Mouse (Mus musculus) heart, postnatal 0 days (tissue): ENCODE results near the gene Ccdc96. TPM values are rescaled to one million over a fixed set of nuclear protein-coding genes. Genes with fewer than 3 reads are reported as not detected.

ENCODE experiments used
- ATAC-seq: fragments of 200-750 bp; cut with Nextera tagmentation; 2 replicates; pipeline ENCODE4 v1.8.0; 2017; ENCODE audit warnings: low read depth, moderate number of reproducible peaks, moderate library complexity; ENCODE audit not compliant: insufficient read depth
- DNase-seq: peaks from one replicate; pipeline ENCODE4 v3.0.0-alpha.2; 2016; ENCODE audit warnings: low spot score
- H3K27ac ChIP-seq: fragments of 300-500 bp; sonication (generic); 2 replicates; pipeline ENCODE4 v1.5.1; 2014; ENCODE audit warnings: low read depth, mild to moderate bottlenecking
- H3K27me3 ChIP-seq: fragments of 300-500 bp; sonication (generic); 2 replicates; pipeline ENCODE4 v1.6.1; 2014; ENCODE audit warnings: low read length, mixed read lengths; ENCODE audit not compliant: control insufficient read depth, insufficient read depth
- H3K36me3 ChIP-seq: fragments of 300-500 bp; sonication (generic); replicated peaks from 2 replicates; pipeline ENCODE4 v1.6.1; 2014; ENCODE audit warnings: low read length, mixed read lengths; ENCODE audit not compliant: control insufficient read depth, insufficient read depth
- H3K4me1 ChIP-seq: fragments of 300-500 bp; sonication (generic); 2 replicates; pipeline ENCODE4 v1.6.1; 2014; ENCODE audit warnings: antibody characterized with exemption; ENCODE audit not compliant: control insufficient read depth, insufficient read depth
- H3K4me2 ChIP-seq: fragments of 300-500 bp; sonication (generic); 2 replicates; pipeline ENCODE4 v1.6.1; 2014; ENCODE audit warnings: low read depth, mild to moderate bottlenecking, low read length, moderate library complexity
- H3K4me3 ChIP-seq: fragments of 300-500 bp; sonication (generic); 2 replicates; pipeline ENCODE4 v1.5.1; 2014; ENCODE audit warnings: low read depth, low read length
- H3K9ac ChIP-seq: fragments of 300-500 bp; sonication (generic); replicated peaks from 2 replicates; pipeline ENCODE4 v1.6.1; 2014; ENCODE audit warnings: low read depth, low read length, mixed read lengths
- H3K9me3 ChIP-seq: fragments of 300-500 bp; sonication (generic); replicated peaks from 2 replicates; pipeline ENCODE4 v1.6.1; 2016; ENCODE audit warnings: low read length; ENCODE audit not compliant: control insufficient read depth
- CTCF ChIP-seq: IDR thresholded peaks from 2 replicates; pipeline ENCODE4 v1.5.1; 2016; ENCODE audit warnings: antibody characterized with exemption, control low read depth, low read depth
- EP300 ChIP-seq: IDR thresholded peaks from 2 replicates; pipeline ENCODE4 v1.6.1; 2016; ENCODE audit warnings: antibody characterized with exemption, low read depth
- WGBS: fragments of 180-500 bp; shearing (Covaris S2); extraction: QIAGEN DNeasy Blood & Tissue Kit; methylation state at CpG from one replicate; pipeline ENCODE4 v1.1.7; 2014; 5-methylcytosine and 5-hydroxymethylcytosine counted together
- polyA plus RNA-seq: library from polyadenylated mRNA; unstranded; fragments of >200 nt; fragmentation: Nextera tagmentation; extraction: Ambion mirVana; gene quantifications from 2 replicates; pipeline ENCODE4 v1.2.1, GENCODE M21; 2015
- total RNA-seq: library from RNA; depleted of rRNA; stranded (reverse); fragments of >200 nt; gene quantifications from 2 replicates; pipeline ENCODE4 v1.2.3, GENCODE M21; 2014; ENCODE audit warnings: low replicate concordance

Ccdc96 gene
- total and polyA plus RNA-seq, 2 experiments from 2014 or later: 0.19 TPM; not detected in 1

DNA sequence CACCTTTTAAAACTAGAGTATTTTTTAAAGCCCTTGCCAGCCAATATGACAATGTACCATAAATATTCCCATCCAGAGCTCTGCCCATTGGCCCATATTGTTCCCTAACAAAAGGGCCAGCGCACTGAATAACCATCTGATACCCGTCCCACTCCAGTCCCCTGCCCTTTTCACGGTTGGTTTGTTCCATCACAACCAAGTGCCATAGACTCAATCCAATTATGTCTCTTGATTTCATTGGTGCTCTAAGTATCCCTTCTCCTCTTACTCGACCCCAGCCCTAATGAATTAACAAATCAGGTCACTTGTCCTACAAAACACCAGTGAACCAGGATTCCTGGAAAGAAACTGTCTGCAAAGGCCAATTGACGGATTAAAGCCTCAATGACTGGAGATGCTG lies 21.0 kb upstream of the Ccdc96 start:
- H3K27ac ChIP-seq: no peak overlapping the region

DNA sequence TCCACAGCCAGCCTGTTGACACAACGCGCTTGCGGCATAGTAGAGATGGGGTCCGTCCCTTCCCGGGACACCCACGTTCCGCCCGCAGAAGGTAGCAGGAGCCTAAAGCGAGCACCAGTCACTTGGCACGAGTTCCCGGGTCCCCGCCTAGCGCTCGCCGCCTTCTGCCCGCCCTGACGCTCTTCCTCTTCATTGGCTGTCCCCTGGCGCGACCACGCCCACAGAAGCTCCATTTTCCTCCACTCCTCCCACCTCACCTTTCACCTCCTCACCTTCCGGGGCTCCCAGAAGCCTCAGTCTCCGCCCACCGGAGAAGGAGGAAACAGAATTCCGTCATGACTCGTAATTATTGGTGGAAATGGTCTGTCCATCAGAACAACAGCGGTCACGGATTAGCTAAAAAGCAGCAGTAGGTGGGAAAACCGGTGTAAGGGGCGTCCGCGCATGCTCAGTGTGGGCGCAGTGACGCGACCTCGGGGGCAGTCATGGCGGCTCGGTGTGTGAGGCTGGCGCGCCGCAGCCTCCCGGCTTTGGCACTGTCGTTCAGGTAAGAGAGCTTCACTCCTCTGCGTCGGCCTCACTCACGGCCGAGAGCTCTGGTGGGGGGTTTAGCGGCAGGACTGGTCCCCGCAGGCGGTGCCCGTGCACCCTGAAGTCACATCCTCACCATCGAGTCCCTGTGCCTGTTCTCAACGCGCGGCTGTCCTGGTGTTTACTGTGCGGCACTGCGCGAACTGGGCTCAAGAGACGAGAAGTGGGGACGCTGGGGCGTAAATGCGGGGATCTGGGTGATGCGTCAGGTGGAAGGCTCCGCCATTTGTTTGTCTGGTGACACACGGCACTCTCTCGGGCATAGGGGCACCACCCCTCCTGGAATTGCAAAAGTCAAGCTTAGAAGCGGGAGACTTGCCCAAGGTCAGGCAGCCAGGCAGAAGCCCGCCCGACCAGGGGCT lies 19.4 kb upstream of the Ccdc96 start, which contains the start of gene Grpel1:
TSS of gene Grpel1 (plus strand) at position 290 of the 953 bp plus-strand sequence.
- Histone ChIP-seq H3K9ac (peak within 1 kb of the TSS; percentile 80), H3K36me3 (peaks cover 9% of the 10 kb centered on the region), H3K27ac (peak within 1 kb of the TSS; percentile 80), H3K9me3 (no peaks in the 10 kb centered on the region), H3K4me3 (peak within 1 kb of the TSS; percentile 82), H3K27me3 (no peaks in the 10 kb centered on the region), H3K4me2 (peak within 1 kb of the TSS; percentile 89), H3K4me1 (peaks cover 12% of the 10 kb centered on the region; the same call in 1 of the 2 replicates)
- TF ChIP-seq EP300: no peak
- no peak for TF ChIP-seq CTCF
- ATAC-seq: peak; percentile 94
- under 1% methylated on average over 68 of the region's 68 CpGs for WGBS
- peak; percentile 100 for DNase-seq

More for the DNA sequence above, 21.0 kb upstream of the Ccdc96 start:
- no peaks in the 10 kb centered on the region for H3K9me3 ChIP-seq
- no peaks in the 10 kb centered on the region for H3K36me3 ChIP-seq
- no peak overlapping the region for H3K4me2 ChIP-seq
- H3K4me1 ChIP-seq: peaks cover 12% of the 10 kb centered on the region; the same call in 1 of the 2 replicates
- H3K9ac ChIP-seq: no peak overlapping the region
- no peak for TF ChIP-seq EP300
- no peak for TF ChIP-seq CTCF
- ATAC-seq (no peak), DNase-seq (no peak)
- WGBS: 62% methylated on average over 5 of the region's 5 CpGs
- H3K27me3 ChIP-seq: no peaks in the 10 kb centered on the region
- H3K4me3 ChIP-seq: no peak overlapping the region

DNA sequence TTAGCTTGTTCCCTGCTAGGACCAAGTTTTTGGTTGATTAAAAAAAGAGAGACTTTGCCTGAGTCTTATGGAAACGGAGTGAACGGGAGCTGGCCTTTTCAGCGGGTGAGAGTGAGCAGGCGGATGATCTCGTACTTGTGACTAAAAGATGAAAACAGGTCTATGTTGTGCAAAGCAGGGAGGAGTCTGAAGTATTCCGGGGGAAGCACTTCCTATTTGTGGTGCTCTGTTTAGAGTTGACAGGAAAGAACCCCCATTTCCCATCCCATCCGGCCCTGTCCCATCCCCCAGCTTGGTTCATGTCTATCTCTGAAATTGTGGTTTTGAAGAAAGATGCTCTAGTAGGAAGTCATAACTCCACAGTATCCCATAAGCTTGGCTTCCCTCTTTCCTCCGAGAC lies 18.5 kb upstream of the Ccdc96 start:
- H3K4me2 ChIP-seq: peak overlapping the region; percentile 79
- WGBS: 12% methylated on average over 8 of the region's 8 CpGs
- H3K4me1 ChIP-seq: peaks cover 12% of the 10 kb centered on the region; the same call in 1 of the 2 replicates
- TF ChIP-seq EP300: no peak
- no peak for TF ChIP-seq CTCF
- H3K4me3 ChIP-seq: peak overlapping the region; percentile 82
- H3K27ac ChIP-seq: peak overlapping the region; percentile 80; the same call in 1 of the 2 replicates
- H3K9me3 ChIP-seq: no peaks in the 10 kb centered on the region
- peak overlapping the region; percentile 80 for H3K9ac ChIP-seq
- H3K27me3 ChIP-seq: no peaks in the 10 kb centered on the region
- DNase-seq (no peak), ATAC-seq (no peak)
- peaks cover 17% of the 10 kb centered on the region for H3K36me3 ChIP-seq

DNA sequence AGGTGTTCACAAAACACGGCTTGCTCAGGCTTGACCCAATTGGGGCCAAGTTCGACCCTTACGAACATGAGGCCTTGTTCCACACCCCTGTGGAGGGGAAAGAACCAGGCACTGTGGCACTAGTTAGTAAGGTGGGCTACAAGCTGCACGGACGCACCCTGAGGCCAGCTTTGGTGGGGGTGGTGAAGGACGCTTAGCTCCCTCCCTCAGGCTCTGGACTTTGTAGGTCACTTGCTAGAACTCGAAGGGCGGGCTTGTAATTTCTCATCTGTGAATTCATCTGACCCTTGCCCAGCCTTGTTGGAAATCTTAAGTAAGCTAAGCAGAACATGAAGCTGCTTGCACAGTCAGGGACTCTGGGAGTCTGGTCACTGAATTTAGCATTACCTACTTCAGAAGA lies 13.2 kb upstream of the Ccdc96 start:
- Histone ChIP-seq H3K9ac (no peak overlapping the region), H3K36me3 (peaks cover 49% of the 10 kb centered on the region), H3K4me3 (no peak overlapping the region), H3K27ac (no peak overlapping the region), H3K4me1 (peaks cover under 1% of the 10 kb centered on the region; the same call in 1 of the 2 replicates), H3K9me3 (no peaks in the 10 kb centered on the region), H3K4me2 (no peak overlapping the region), H3K27me3 (no peaks in the 10 kb centered on the region)
- no peak for TF ChIP-seq EP300
- TF ChIP-seq CTCF: no peak
- WGBS: 93% methylated on average over 8 of the region's 8 CpGs
- DNase-seq: no peak
- ATAC-seq: no peak

DNA sequence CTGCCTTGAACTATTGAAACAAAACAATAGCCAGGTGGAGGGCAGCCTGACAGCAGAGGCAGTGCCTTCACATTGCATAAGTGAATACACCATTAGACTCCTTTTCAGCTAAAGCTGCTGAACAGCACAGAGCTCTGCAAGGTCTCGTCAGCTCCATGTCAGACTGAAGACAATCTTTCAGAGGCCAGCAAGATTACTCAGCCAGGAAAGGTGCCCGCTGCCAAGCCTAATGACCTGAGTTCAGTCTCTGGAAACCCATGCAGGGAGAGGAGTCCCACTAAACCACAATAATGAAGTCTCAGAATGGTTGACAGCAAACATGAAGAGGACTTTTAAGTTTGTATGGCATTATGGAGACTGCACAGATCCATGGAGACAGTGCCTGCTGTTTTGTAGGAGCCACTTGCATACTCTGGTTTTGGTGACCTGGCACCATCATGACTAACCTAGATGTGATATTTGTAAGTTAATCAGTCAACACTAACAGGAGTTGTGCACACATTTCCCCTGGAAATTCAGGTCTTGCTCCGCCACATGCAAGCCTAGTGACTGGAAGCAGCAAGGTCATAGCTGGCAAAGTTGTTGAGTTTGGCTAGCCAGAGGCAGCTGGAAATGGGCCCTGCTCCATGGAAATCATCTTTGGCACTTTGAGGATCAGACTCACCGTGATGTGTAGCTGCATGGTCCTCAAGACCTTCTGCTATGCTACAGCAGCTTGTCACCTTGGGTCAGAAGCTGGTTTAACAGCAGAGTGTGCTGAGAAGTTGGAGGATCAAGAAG lies 11.3 kb upstream of the Ccdc96 start:
- H3K36me3 ChIP-seq: peaks cover 54% of the 10 kb centered on the region

More for the DNA sequence above, 11.3 kb upstream of the Ccdc96 start:
- Histone ChIP-seq H3K9ac (no peak overlapping the region), H3K9me3 (no peaks in the 10 kb centered on the region), H3K4me3 (no peak overlapping the region), H3K4me1 (no peaks in the 10 kb centered on the region), H3K27ac (no peak overlapping the region), H3K4me2 (no peak overlapping the region), H3K27me3 (no peaks in the 10 kb centered on the region)
- no peak for DNase-seq
- ATAC-seq: no peak
- WGBS: 75% methylated on average over 4 of the region's 4 CpGs
- TF ChIP-seq EP300: no peak
- TF ChIP-seq CTCF: no peak
